Mouse (Mus musculus) 3T3-L1 (cell line): ENCODE results near the gene D930048N14Rik.
"Not testable (repeated sequence)": the region's sequence is repeated elsewhere in the genome, so short reads cannot be mapped to it uniquely, and the experiment has no call there.

Experiments used
- DNase-seq: peaks from one replicate; pipeline ENCODE4 v3.0.0-alpha.2; 2015; ENCODE audit warnings: low read depth, low spot score

D930048N14Rik gene

DNA sequence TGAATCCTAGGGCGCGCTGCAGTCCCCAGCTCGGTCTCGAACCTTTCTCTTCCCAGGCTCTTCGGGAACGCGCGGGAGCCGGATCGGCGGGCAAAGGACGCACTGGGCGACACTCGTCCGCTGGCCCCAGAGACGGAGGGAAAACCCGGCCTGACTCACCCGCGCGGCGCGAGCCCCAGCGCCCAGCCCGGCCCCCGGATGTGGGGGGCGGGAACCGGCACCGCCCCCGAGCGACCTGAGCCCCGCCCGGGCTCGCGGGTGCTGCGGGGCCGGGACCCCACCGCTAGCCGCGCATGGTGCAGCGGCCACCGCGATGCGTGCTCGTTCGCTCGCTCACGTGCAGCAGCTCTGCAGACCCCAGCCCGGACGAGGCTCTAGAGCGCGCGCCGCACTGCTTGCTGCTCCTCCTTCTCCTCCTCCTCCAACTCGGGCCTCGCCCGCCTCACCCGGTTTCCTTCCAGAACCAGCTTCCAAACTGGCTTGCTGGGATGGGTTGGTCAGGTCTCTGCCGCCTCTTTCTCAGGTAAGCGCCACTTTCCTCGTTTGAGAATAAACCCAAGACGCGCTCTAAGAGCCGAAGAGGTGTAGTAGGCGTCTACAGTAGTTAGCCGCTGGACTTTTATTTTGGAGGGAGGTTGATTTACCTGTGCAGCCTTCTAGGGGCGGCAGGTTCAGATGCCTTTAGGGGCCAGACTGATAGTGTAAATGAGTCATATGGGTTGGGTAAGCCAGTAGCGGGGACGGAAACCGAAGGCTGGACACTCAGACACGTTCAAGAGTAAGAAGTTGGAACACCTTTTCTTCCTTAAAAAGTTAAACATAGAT is at the start of gene D930048N14Rik, which contains the start of gene N4bp3:
Gene D930048N14Rik (plus strand): TSS at position 264 of the 825 bp plus-strand sequence.
Gene N4bp3 (minus strand): TSS at position 152 of the 825 bp plus-strand sequence.
- peak; percentile 50 for DNase-seq

DNA sequence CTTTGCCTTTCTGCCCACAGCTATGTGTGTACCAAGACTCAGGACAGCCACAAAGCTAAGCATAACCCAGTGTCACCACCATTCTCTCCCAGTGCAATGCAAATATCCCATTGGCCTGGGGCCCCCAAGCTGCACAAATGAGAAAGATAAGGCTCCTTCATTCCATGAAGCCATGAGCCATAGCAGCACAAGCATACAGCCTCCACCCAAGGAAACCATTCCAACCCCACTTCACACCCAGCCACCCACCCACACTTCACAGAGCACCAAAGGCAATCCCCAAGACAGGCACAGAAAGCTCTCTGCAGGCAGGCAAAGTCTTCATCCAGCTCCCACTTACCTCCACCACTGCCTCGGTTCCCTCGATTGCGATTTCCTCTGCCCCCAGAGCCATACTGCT is 48.5 kb upstream of the D930048N14Rik start:
- DNase-seq = no peak

DNA sequence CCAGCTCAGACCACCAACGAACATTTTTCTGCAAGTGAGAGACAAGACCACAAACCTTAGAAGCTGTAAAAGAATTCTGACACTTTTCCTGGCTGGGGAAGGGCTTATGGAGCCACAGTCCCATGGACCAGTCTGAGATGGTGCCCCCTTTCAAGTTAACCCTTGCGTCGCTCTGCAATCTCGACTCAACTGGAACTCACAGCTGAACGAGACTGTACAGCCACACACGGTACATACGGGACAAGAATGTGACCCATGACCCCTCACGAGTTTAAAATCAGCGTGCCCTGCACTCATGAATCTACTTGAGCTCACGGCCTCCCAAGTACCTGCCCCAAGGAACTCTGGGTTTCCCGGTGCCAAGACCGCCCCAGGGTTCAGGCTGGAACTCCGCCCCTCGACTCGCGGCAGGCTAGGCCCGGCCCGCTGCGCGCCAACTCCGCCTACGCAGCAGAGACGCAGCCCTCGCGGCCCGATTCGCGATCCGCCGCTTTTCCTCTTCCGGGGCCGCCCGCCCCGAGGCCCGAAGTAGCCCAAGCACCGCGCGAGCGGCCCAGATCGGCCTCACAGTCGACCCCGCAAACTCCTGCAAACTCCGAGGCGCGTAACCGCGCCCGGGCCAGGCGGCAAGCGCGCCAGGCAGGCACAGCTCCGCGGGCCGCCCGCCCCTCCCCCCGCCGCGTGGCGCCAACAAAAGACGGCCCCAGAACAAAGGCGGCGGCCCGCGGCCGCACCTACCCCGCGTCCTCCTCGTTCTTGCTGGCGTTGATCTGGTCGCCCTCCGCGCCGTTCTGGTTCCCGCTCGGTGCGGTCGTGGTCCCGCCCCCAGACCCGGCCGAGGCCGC is 44.9 kb upstream of the D930048N14Rik start:
- peak; percentile 85 for DNase-seq

DNA sequence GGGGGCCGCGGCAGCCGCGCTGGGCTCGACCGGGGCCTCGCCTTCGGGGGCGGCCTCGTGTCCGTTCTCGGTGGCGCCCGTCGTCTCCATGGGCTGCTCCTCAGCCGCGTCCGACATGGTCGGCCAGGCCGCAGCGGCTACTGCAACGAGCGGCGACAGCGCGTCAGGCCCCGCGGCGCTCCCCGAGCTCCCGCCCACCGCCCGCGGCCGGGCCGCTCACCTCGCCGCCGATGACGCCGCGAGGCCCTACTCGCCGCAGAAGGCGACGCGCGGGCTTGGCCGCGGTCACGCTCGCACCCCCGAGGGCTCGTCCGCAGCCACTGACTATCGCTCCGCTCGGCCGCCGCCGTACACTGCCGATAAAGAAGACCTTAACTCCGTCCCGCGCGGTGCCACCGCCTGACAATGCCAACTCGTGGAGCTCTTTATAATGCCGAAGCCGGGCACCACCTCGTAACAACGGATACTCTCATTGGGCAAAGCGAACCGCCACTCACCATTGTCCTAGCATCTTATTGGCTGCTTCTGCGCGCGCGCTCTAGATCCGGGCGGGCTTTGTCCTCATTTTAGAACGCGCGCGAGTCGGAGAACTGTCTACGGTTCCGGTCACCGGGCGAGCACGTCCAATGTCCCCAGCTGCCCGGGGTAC is 44.2 kb upstream of the D930048N14Rik start, which contains the start of gene Hnrnpab:
Gene Hnrnpab (minus strand): TSS at position 401 of the 649 bp plus-strand sequence.
- DNase-seq = peak; percentile 97

DNA sequence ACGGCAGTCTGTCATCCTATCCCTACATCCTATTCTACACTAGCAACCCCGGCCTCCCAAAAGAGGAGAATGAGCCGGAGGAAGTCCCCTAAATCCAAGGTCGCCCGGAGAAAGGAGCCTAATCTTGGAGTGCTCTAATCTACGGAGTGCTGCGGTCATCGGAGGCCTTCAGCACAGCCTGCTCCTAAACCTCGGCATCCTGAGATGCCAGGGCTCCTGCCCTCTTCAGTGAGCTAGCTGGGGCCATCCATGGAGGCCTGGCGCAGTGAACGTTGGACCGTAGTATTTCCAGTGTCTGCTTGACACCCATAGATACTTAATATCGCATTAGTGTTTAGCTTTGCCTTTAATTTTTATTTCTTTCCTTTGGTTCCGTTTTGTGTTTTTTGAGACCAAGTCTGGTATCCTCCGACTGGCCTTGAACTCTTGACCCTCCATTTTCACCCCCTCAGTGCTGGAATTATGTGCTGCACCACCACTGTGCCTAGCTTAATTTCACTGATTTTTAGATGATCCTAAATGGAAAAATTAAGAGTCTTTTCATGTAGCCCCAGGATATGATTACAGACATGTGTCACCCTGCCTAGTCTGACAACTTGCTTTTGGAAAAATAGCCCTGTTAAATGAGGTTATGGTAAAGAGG is 43.5 kb upstream of the D930048N14Rik start:
- no peak for DNase-seq

DNA sequence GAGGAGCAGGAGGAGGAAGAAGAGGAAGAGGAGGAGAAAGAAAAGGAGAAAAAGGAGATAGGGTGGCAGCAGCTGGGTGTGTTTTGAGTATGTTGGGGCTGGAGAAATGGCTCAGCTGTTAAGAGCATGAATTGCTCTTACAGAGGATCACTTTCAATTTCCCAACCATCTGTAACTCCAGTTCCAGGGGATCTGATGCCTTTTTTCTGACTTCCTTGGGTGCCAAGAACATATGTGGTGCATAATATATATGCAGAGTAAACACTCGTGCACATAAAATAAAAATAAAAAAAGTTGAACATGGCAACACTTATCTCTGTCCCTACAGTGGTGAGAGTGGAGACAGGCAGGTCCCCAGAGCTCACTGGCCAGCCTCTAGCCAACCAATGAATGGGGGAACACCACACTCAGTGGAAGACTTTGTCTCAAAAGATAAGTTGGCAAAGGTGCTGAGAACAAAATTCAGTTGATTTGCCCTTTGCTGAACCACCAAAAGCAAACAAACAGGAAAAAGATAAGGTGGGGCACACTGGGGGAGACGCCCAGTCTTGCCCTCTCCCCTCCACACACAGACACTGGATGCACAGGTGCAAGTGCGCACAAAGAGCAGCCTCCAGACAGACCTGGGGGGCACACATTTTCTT is 41.4 kb upstream of the D930048N14Rik start:
- no peak for DNase-seq

DNA sequence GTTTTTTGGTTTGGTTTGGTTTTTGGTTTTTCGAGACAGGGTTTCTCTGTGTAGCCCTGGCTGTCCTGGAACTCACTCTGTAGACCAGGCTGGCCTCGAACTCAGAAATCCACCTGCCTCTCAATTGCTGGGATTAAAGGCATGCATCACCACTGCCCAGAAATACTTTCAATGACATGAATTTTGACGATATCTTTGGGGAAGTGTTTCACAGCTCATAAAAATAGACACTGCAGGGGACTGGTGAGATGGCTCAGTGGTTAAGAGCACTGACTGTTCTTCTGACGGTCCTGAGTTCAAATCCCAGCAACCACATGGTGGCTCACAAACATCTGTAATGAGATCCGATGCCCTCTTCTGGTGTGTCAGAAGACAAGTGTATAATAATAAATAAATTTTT is 40.8 kb upstream of the D930048N14Rik start:
- DNase-seq = not testable (repeated sequence)

DNA sequence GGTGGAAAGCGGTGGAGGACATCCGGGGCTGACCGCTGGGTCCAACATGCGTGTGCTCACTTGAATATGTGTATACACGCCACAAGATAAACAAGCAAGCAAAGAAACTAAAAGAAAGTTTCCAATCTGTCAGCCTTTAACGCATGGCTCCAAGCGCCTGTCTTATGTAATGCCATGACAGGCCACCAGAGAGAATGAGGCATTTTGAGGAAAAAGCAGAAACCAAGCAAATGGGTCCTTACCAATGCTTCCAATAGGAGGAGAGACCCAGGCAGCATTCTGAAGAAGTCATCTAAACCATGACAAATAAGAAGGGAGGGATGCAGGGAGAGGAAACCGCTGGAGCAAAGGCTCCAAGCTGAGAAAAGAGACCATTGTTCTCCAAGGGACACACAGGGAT is 36.5 kb upstream of the D930048N14Rik start:
- DNase-seq = no peak

DNA sequence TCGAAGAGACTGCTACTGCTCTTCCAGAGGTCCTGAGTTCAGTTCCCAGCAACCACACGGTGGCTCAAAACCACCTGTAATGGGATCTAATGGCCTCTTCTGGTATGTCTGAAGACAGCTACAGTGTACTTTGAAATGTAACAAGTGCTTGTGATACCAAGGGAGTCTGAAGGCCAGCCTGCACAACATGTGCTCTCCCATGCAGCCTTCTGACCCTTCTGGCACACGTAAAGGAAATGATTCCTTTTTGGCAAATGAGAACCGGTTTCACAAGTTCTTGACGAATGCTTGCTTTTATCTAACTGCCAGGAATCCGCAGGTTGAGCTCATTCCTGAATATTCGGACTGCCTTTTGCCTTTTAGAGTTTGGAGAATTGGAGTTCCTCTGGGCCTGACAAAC is 35.6 kb upstream of the D930048N14Rik start:
- no peak for DNase-seq

DNA sequence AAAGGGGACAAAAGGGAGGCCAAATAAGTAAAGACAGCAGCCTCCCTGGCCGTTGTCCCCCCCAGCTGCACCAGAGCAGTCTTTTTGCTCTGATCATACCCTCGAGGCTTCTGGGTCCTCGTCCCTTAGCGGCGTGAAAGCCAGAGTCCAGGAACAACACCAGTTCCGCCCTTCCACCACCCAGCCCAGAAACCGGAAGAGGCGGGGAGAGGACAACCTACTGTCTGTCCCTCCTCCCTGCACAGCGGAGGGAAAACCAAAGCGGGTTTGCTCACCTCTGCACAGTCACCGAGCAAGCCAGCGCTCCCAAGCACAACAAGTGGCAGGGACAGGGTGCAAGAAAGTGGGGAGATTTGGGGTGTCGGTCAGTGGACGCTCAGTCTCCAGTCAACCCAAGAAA is 35.2 kb upstream of the D930048N14Rik start:
- DNase-seq = peak; percentile 90

DNA sequence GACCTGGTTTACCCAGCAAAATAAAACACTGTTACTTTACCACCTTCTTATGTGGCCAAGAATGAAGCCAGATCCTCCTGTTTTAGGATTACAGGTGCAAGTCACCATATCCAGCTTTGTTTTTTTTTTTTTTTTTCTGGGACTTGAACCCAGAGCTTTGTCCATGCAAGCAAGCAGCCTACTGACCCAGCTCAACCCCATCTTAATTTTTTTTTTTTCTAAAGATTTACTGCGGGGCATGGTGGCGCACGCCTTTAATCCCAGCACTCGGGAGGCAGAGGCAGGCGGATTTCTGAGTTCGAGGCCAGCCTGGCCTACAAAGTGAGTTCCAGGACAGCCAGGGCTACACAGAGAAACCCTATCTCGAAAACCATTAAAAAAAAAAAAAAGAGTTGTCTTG is 34.6 kb upstream of the D930048N14Rik start:
- DNase-seq = not testable (repeated sequence)

DNA sequence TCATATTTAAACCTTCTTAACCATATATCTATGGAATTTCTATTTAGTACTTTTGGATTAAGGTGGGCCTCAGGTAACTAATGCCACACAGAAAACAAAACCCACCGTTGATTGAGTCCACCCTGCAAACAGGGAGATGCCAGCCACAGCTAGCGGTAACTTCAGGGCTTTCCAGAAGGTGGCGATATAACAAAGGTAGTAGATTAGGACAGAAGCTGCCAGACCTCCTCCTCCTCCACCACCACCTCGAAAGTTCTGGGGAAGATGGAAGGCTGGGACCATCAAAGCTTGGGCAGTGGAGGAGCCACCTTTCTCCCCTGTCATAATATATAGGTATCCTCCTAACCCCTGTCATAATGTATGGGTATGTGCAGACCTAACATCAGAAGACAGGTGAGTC is 33.1 kb upstream of the D930048N14Rik start:
- DNase-seq = peak; percentile 84

DNA sequence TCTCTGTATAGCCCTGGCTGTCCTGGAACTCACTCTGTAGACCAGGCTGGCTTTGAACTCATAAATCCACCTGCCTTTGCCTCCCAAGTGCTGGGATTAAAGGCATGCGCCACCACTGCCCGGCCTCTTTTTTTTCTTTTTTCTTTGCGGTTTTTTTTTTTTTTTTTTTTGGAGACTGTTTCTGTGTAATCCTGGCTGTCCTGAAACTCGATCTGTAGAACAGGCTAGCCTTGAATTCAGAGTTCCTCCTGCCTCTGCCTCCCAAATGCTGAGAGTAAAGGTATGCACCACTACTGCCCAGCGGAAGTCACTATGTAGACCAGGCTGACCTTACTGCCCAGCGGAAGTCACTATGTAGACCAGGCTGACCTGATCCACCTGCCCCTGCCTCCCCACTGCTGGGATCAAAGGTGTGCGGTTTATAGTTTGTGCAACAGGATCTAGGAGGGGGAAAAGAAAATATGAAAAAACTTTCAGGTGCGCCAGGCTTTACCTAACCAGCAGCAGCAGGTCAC is 31.8 kb upstream of the D930048N14Rik start:
- DNase-seq = no peak

DNA sequence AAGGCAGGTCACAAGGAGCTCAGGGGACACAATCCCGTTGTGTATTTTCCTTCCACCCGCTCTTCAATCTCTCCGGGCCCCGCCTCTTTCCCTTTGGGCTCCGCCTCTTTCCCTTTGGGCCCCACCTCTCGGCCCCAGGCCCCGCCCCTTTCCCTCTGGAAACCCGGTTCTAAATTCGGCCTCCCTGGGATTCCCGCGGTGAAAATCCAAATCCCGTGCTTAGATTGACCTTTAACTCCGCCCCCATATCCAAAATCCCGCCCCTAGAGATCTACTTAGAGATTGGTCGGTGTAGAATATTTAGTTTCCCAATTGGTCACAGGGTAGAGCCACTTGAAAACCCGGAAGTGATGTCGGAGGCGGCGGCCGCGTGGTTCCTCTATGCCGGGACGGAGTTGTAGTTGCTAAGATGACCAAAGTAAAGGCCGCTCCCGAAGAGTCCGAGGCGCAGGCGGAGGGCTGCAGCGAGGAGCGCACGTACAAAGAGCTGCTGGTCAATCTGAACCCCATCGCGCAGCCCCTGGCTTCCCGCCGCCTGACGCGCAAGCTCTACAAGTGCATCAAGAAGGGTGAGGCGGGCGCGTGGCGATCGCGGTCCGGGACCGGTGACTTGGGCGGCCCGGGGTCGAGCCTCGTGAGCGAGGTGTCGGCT is 31.2 kb upstream of the D930048N14Rik start, which contains the start of gene Nhp2:
Gene Nhp2 (plus strand): TSS at position 327 of the 652 bp plus-strand sequence.
- DNase-seq = peak; percentile 100

DNA sequence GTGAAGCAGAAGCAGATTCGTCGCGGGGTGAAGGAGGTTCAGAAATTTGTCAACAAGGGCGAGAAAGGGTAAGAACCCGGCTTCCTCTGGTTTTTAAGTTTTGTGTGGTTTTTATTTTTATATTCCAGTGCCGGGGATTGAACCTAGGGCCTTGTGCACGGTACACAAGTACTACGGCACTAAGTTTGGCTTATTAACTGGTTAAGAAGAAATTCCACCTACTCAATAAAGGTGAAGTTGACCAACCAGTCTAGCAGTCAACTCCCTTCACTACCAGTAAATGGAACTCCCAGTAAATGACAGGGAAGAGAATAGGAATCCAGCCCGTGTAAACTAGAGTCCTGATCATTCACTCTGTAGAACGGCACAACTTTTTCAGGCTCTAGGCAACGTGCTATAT is 30.7 kb upstream of the D930048N14Rik start:
- DNase-seq = no peak

DNA sequence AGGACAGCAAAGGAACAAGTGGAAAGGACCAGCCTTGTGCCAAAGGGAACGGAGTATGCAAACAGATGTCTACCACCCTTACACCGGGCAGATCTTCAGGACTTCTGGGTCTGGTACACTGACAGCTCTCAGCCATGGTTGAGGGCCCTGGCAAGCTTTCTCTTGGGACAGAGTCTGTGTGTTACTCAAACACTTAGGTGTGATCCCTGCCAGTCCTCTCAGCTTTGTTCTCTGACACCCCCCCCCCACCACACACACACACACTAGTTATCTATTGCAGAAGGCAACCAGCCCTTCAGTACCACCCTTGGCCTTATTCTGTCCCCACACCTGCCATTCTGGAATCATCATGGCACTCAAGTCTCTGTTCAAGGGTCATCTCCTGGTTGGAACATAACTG is 29.0 kb upstream of the D930048N14Rik start:
- no peak for DNase-seq

DNA sequence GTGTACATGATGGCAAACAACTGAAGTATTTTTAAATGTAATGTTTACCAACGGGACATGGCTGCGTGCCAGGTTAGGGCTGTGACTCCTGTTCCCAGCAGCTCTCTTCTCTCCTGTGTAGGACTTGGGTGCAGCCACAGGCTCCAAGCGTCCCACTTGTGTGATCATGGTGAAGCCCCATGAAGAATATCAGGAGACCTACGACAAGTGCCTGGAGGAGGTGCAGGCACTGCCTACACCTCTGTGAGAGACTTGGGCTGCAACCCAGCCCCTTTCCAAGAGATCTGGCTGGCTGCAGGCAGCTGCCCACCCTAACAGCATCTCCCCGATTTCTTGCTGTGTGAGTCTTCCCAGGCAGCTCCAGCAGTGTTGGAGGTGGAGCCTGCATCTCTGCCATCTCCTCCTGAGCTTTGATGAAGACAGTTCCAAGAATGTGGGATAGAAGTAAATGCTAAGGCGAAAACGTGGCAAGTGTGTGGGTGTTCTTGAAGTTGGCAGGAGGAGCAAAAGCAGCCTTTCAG is 27.7 kb upstream of the D930048N14Rik start:
- no peak for DNase-seq

DNA sequence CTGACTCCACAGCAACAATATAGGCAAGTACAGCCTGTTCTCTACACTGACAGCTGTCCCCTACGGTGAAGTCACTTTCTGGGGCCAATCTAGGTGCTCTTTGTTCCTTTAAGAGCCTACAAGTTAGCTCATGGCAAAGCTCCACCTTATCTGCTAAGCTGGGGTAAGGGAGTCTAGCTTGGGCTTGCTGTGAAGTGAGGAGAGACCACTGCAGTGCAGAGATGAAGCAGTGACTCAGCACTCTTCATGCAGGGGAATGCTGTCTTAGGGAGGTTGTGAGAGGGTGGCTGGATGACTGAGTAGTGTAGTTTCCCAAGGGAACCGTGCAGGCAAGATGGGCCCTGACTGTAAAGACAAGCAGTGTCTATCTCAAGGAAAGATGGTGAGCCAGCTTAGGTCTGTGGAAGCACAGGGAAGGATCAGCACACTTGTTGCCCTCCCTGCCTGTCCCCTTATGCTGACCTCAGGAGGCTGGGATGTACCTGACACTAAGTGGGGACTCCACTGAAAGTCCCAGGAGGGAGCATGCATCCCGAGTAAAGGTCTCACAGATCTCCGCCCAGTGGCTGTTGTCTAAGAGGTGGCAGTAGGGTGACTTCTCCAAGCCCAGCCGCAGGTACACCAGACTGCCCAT is 25.4 kb upstream of the D930048N14Rik start:
- no peak for DNase-seq

DNA sequence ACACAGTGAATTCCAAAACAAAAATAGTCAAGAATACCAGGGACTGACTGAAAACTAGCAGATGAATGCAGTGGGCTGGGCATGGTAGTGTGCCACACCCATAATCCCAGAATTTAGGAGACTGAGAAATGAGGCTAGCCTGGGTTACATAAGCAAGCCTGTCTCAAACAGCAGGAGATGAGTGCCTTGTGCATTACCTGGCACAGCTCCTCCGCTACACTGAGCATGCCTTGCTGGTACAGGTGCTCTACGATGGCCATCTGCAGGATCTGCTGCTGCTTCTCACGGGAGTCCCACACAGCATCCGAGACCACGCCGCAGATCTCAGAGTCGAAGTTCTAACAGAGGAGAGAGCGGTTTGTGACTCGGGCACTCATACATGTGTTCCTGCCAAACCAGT is 23.3 kb upstream of the D930048N14Rik start:
- DNase-seq = no peak
